Mouse (Mus musculus): ENCODE results near the gene Gm49368. TPM values are rescaled to one million over a fixed set of nuclear protein-coding genes. Genes with fewer than 3 reads are reported as not detected.
A peak's percentile ranks its signal among the peaks of the same experiment; 100 is the strongest.
"Not testable (repeated sequence)": the region's sequence is repeated elsewhere in the genome, so short reads cannot be mapped to it uniquely, and the experiment has no call there.

Gm49368 gene
- polyA plus RNA-seq, 1 experiment from 2014 or later: not detected

DNA sequence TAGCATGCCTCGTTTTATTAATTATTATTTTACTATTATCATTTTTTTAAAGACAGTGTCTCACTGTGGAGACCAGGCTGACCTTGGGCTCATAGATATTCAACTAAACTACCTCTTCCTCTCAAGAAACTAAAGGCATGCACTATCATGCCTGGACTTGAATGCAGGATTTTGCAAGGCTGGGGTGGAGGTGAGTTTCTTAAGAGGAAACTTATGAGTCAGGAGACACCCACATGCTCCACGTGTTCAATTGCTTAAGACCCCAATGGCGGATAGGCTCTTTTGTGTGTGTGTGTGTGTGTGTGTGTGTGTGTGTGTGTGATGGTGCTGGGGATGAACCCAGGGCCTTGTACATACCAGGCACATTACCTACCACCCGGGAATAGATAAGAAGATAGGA is 37.1 kb upstream of the Gm49368 start:
- Histone ChIP-seq H3K9ac (replicated peaks; ENCODE audit: low read depth, low read length) (no peak overlapping the region), H3K4me3 (replicated peaks; ENCODE audit: low read length) (no peak overlapping the region), H3K4me2 (ENCODE audit: low read length) (no peak overlapping the region), H3K27me3 (replicated peaks; ENCODE audit: control insufficient read depth, insufficient read depth, low read length) (no peaks in the 10 kb centered on the region), H3K4me1 (replicated peaks; ENCODE audit: control insufficient read depth, insufficient read depth, low read length) (no peaks in the 10 kb centered on the region), H3K36me3 (ENCODE audit: control insufficient read depth, insufficient read depth) (no peaks in the 10 kb centered on the region), H3K9me3 (ENCODE audit: control insufficient read depth, low read length) (no peaks in the 10 kb centered on the region), H3K27ac (ENCODE audit: low read length) (no peak overlapping the region)
- no peak for ATAC-seq
- 86% methylated on average over 4 of the region's 4 CpGs for WGBS

DNA sequence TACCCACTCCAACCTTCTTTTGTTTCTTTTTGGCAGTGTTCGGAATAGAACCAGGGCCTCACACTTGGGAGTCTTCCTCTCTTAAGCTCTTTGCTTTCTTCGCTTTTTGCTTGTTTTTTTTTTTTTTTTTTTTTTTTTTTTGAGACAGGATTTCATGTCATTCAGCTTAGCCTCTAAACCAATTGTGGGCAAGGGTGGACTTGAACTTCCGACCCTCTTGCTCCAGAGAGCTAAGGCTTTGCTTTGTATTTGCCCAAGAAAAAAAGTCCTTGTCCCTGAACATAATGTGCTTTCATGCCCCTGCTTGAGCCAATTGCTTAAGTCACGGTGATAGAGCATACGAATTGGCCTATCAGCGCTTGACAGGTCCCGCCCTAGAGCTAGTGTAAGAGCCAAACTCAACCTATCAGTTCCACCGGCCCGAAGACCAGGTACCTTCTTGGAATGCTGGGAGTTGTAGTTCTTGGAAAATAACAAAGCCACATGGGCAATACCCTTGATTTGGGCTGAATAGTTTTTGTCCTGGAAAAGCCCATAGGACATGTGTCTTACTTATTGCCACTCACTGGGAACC is 31.0 kb upstream of the Gm49368 start:
- H3K4me3 ChIP-seq (replicated peaks; ENCODE audit: low read length): no peak overlapping the region
- no peaks in the 10 kb centered on the region for H3K36me3 ChIP-seq (ENCODE audit: control insufficient read depth, insufficient read depth)
- no peak overlapping the region for H3K27ac ChIP-seq (ENCODE audit: low read length)
- no peaks in the 10 kb centered on the region for H3K4me1 ChIP-seq (replicated peaks; ENCODE audit: control insufficient read depth, insufficient read depth, low read length)
- H3K9me3 ChIP-seq (ENCODE audit: control insufficient read depth, low read length): no peaks in the 10 kb centered on the region
- 37% methylated on average over 9 of the region's 9 CpGs for WGBS
- no peaks in the 10 kb centered on the region for H3K27me3 ChIP-seq (replicated peaks; ENCODE audit: control insufficient read depth, insufficient read depth, low read length)
- no peak overlapping the region for H3K4me2 ChIP-seq (ENCODE audit: low read length)
- H3K9ac ChIP-seq (replicated peaks; ENCODE audit: low read depth, low read length): no peak overlapping the region
- ATAC-seq: peak; percentile 61; the same call in 1 of the 2 replicates

- Histone ChIP-seq H3K4me2 (ENCODE audit: low read length) (no peak overlapping the region), H3K9me3 (ENCODE audit: control insufficient read depth, low read length) (no peaks in the 10 kb centered on the region), H3K4me1 (replicated peaks; ENCODE audit: control insufficient read depth, insufficient read depth, low read length) (no peaks in the 10 kb centered on the region), H3K4me3 (replicated peaks; ENCODE audit: low read length) (no peak overlapping the region), H3K27me3 (replicated peaks; ENCODE audit: control insufficient read depth, insufficient read depth, low read length) (no peaks in the 10 kb centered on the region), H3K9ac (replicated peaks; ENCODE audit: low read depth, low read length) (no peak overlapping the region), H3K27ac (ENCODE audit: low read length) (no peak overlapping the region), H3K36me3 (ENCODE audit: control insufficient read depth, insufficient read depth) (no peaks in the 10 kb centered on the region)
- WGBS: 94% methylated on average over 5 of the region's 5 CpGs
- no peak for ATAC-seq
Observed at GRCm38 (mm10) chr7:128032290-128032988, 30.0 kb upstream of the Gm49368 start.

GRCm38 (mm10) chr7:128032989-128033293 is 29.5 kb upstream of the Gm49368 start:
- 95% methylated on average over 3 of the region's 3 CpGs for WGBS
- ATAC-seq: no peak
- H3K9me3 ChIP-seq (ENCODE audit: control insufficient read depth, low read length): no peaks in the 10 kb centered on the region

DNA sequence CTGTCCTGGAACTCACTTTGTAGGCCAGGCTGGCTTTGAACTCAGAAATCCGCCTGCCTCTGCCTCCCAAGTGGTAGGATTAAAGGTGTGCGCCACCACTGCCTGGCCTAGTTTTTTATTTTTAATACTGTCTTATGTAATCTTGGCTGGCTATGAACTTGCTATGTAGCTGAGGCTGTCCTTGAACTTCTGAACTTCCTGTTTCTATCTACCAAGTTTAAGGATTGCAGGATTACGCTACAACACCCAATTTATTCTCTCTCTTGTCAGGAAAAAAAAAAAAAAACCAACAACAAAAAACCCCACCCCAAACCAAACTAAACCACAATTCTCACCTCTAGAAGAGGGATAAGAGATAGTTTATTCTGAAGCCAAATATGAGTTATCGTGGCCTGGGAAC is 28.9 kb upstream of the Gm49368 start:
- Histone ChIP-seq H3K27me3 (replicated peaks; ENCODE audit: control insufficient read depth, insufficient read depth, low read length) (no peaks in the 10 kb centered on the region), H3K9ac (replicated peaks; ENCODE audit: low read depth, low read length) (no peak overlapping the region), H3K9me3 (ENCODE audit: control insufficient read depth, low read length) (no peaks in the 10 kb centered on the region), H3K4me2 (ENCODE audit: low read length) (no peak overlapping the region), H3K4me1 (replicated peaks; ENCODE audit: control insufficient read depth, insufficient read depth, low read length) (no peaks in the 10 kb centered on the region), H3K27ac (ENCODE audit: low read length) (no peak overlapping the region), H3K36me3 (ENCODE audit: control insufficient read depth, insufficient read depth) (no peaks in the 10 kb centered on the region), H3K4me3 (replicated peaks; ENCODE audit: low read length) (no peak overlapping the region)
- 91% methylated on average over 4 of the region's 4 CpGs for WGBS
- ATAC-seq: no peak

More at GRCm38 (mm10) chr7:128032989-128033293, 29.5 kb upstream of the Gm49368 start:
- no peak overlapping the region for H3K4me2 ChIP-seq (ENCODE audit: low read length)
- H3K9ac ChIP-seq (replicated peaks; ENCODE audit: low read depth, low read length): no peak overlapping the region
- no peak overlapping the region for H3K27ac ChIP-seq (ENCODE audit: low read length)
- H3K36me3 ChIP-seq (ENCODE audit: control insufficient read depth, insufficient read depth): no peaks in the 10 kb centered on the region
- H3K4me3 ChIP-seq (replicated peaks; ENCODE audit: low read length): no peak overlapping the region
- no peaks in the 10 kb centered on the region for H3K27me3 ChIP-seq (replicated peaks; ENCODE audit: control insufficient read depth, insufficient read depth, low read length)
- H3K4me1 ChIP-seq (replicated peaks; ENCODE audit: control insufficient read depth, insufficient read depth, low read length): no peaks in the 10 kb centered on the region

- not testable (repeated sequence) for H3K9ac ChIP-seq (replicated peaks; ENCODE audit: low read depth, low read length); H3K4me2 ChIP-seq (ENCODE audit: low read length); ATAC-seq; H3K4me1 ChIP-seq (replicated peaks; ENCODE audit: control insufficient read depth, insufficient read depth, low read length); H3K4me3 ChIP-seq (replicated peaks; ENCODE audit: low read length); H3K36me3 ChIP-seq (ENCODE audit: control insufficient read depth, insufficient read depth); H3K27me3 ChIP-seq (replicated peaks; ENCODE audit: control insufficient read depth, insufficient read depth, low read length); H3K9me3 ChIP-seq (ENCODE audit: control insufficient read depth, low read length); H3K27ac ChIP-seq (ENCODE audit: low read length)
- WGBS: 82% methylated on average over 15 of the region's 15 CpGs
Observed at GRCm38 (mm10) chr7:128042161-128042820, 20.2 kb upstream of the Gm49368 start.

- no peak overlapping the region for H3K9ac ChIP-seq (replicated peaks; ENCODE audit: low read depth, low read length)
- no peak overlapping the region for H3K27ac ChIP-seq (ENCODE audit: low read length)
- H3K4me1 ChIP-seq (replicated peaks; ENCODE audit: control insufficient read depth, insufficient read depth, low read length): no peaks in the 10 kb centered on the region
- H3K4me2 ChIP-seq (ENCODE audit: low read length): no peak overlapping the region
- no peak overlapping the region for H3K4me3 ChIP-seq (replicated peaks; ENCODE audit: low read length)
- 72% methylated on average over 4 of the region's 4 CpGs for WGBS
- no peaks in the 10 kb centered on the region for H3K36me3 ChIP-seq (ENCODE audit: control insufficient read depth, insufficient read depth)
- no peaks in the 10 kb centered on the region for H3K9me3 ChIP-seq (ENCODE audit: control insufficient read depth, low read length)
- ATAC-seq: no peak
- no peaks in the 10 kb centered on the region for H3K27me3 ChIP-seq (replicated peaks; ENCODE audit: control insufficient read depth, insufficient read depth, low read length)
Observed at GRCm38 (mm10) chr7:128044142-128044785, 18.2 kb upstream of the Gm49368 start.

DNA sequence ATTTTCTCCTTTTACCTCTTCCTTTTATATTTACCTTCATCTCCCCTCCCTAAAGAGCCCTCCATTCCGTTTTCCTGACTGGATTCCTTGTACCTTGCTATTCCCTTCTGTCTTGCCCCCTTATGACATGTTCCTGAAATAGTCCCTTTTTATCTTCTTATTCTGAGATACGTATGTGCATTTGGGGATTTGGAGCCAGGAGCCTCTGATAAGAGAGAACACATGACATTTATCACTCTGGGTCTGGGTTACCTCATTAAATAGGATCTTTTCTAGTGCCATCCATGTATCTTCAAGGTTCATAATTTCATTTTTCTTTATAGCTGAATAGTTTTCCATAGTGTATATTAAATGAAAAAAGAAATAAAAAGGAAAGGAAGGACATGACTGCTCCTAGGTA is 16.8 kb upstream of the Gm49368 start:
- no peak overlapping the region for H3K4me2 ChIP-seq (ENCODE audit: low read length)
- ATAC-seq: no peak
- H3K4me1 ChIP-seq (replicated peaks; ENCODE audit: control insufficient read depth, insufficient read depth, low read length): no peaks in the 10 kb centered on the region
- WGBS: 90% methylated on average over 2 of the region's 2 CpGs
- no peaks in the 10 kb centered on the region for H3K27me3 ChIP-seq (replicated peaks; ENCODE audit: control insufficient read depth, insufficient read depth, low read length)
- no peak overlapping the region for H3K4me3 ChIP-seq (replicated peaks; ENCODE audit: low read length)
- H3K9ac ChIP-seq (replicated peaks; ENCODE audit: low read depth, low read length): no peak overlapping the region
- H3K9me3 ChIP-seq (ENCODE audit: control insufficient read depth, low read length): no peaks in the 10 kb centered on the region
- no peaks in the 10 kb centered on the region for H3K36me3 ChIP-seq (ENCODE audit: control insufficient read depth, insufficient read depth)
- no peak overlapping the region for H3K27ac ChIP-seq (ENCODE audit: low read length)

- Histone ChIP-seq H3K27me3 (replicated peaks; ENCODE audit: control insufficient read depth, insufficient read depth, low read length) (no peaks in the 10 kb centered on the region), H3K9me3 (ENCODE audit: control insufficient read depth, low read length) (no peaks in the 10 kb centered on the region), H3K4me1 (replicated peaks; ENCODE audit: control insufficient read depth, insufficient read depth, low read length) (no peaks in the 10 kb centered on the region), H3K4me3 (replicated peaks; ENCODE audit: low read length) (no peak overlapping the region), H3K9ac (replicated peaks; ENCODE audit: low read depth, low read length) (no peak overlapping the region), H3K36me3 (ENCODE audit: control insufficient read depth, insufficient read depth) (no peaks in the 10 kb centered on the region), H3K4me2 (ENCODE audit: low read length) (no peak overlapping the region), H3K27ac (ENCODE audit: low read length) (no peak overlapping the region)
- WGBS: 98% methylated on average over 4 of the region's 4 CpGs
- no peak for ATAC-seq
Observed at GRCm38 (mm10) chr7:128048819-128049218, 13.7 kb upstream of the Gm49368 start.
